Mouse (Mus musculus): Measurements from ENCODE around the gene Atp5mpl.
"Not testable (repeated sequence)": the region's sequence is repeated elsewhere in the genome, so short reads cannot be mapped to it uniquely, and the experiment has no call there.

The Atp5mpl gene

GRCm38 (mm10) chr12:111950486-111950885, 16.3 kb downstream of the Atp5mpl start:
- no peak for DNase-seq (ENCODE audit: low spot score in 2 of 2)

GRCm38 (mm10) chr12:111946716-111947115, 20.1 kb downstream of the Atp5mpl start:
- peak in 1 of 2 experiments; percentile 65 for DNase-seq (ENCODE audit: low spot score in 2 of 2)

GRCm38 (mm10) chr12:111945765-111946655, 20.8 kb downstream of the Atp5mpl start:
- DNase-seq (ENCODE audit: low spot score in 2 of 2) = not testable (repeated sequence)

GRCm38 (mm10) chr12:111945115-111945514, 21.7 kb downstream of the Atp5mpl start:
- DNase-seq (ENCODE audit: low spot score in 2 of 2) = no peak

GRCm38 (mm10) chr12:111944065-111944987, 22.5 kb downstream of the Atp5mpl start:
- not testable (repeated sequence) for DNase-seq (ENCODE audit: low spot score in 2 of 2)

GRCm38 (mm10) chr12:111943421-111944064, 23.2 kb downstream of the Atp5mpl start:
- DNase-seq (ENCODE audit: low spot score in 2 of 2) = no peak

- no peak for DNase-seq (ENCODE audit: low spot score in 2 of 2)
Measured at GRCm38 (mm10) chr12:111938623-111939177, 28.1 kb downstream of the Atp5mpl start.

GRCm38 (mm10) chr12:111936706-111937550, 29.8 kb downstream of the Atp5mpl start:
- no peak for DNase-seq (ENCODE audit: low spot score in 2 of 2)

- DNase-seq (ENCODE audit: low spot score in 2 of 2) = no peak
Measured at GRCm38 (mm10) chr12:111933971-111934370, 32.8 kb downstream of the Atp5mpl start.

GRCm38 (mm10) chr12:111933032-111933704, 33.6 kb downstream of the Atp5mpl start:
- DNase-seq (ENCODE audit: low spot score in 2 of 2) = no peak

- no peak for DNase-seq (ENCODE audit: low spot score in 2 of 2)
Measured at GRCm38 (mm10) chr12:111932513-111932912, 34.3 kb downstream of the Atp5mpl start.

GRCm38 (mm10) chr12:111931411-111932025, 35.3 kb downstream of the Atp5mpl start:
- DNase-seq (ENCODE audit: low spot score in 2 of 2) = no peak

GRCm38 (mm10) chr12:111928411-111928966, 38.3 kb downstream of the Atp5mpl start:
- DNase-seq (ENCODE audit: low spot score in 2 of 2) = no peak

GRCm38 (mm10) chr12:111927338-111927737, 39.4 kb downstream of the Atp5mpl start:
- no peak for DNase-seq (ENCODE audit: low spot score in 2 of 2)

GRCm38 (mm10) chr12:111923117-111923516, 43.7 kb downstream of the Atp5mpl start:
- DNase-seq (ENCODE audit: low spot score in 2 of 2) = peak in 1 of 2 experiments; percentile 65

GRCm38 (mm10) chr12:111920046-111920445, 46.7 kb downstream of the Atp5mpl start:
- no peak for DNase-seq (ENCODE audit: low spot score in 2 of 2)

- no peak for DNase-seq (ENCODE audit: low spot score in 2 of 2)
Measured at GRCm38 (mm10) chr12:111916514-111917217, 50.1 kb downstream of the Atp5mpl start.

- DNase-seq (ENCODE audit: low spot score in 2 of 2) = no peak
Measured at GRCm38 (mm10) chr12:111915781-111916180, 51.0 kb downstream of the Atp5mpl start.

- no peak for DNase-seq (ENCODE audit: low spot score in 2 of 2)
Measured at GRCm38 (mm10) chr12:111914031-111914430, 52.7 kb downstream of the Atp5mpl start.

Measured in spleen, postnatal 4 days (tissue).